Mouse (Mus musculus) testis, adult 2 months (tissue): ENCODE measurements around the gene Rnf31. TPM values are rescaled to one million over a fixed set of nuclear protein-coding genes. Genes with fewer than 3 reads are reported as not detected.

Experiments used
- H3K27ac ChIP-seq: fragments of 200-500 bp; 2 replicates; pipeline ENCODE4 v1.5.1; 2012; ENCODE audit warnings: low read depth, low read length; ENCODE audit not compliant: control insufficient read depth, insufficient read depth
- H3K27me3 ChIP-seq: fragments of 200-500 bp; 2 replicates; pipeline ENCODE4 v1.6.1; 2012; ENCODE audit warnings: mild to moderate bottlenecking, low read length, moderate library complexity; ENCODE audit not compliant: control insufficient read depth, insufficient read depth
- H3K36me3 ChIP-seq: fragments of 200-500 bp; 2 replicates; pipeline ENCODE4 v1.6.1; 2012; ENCODE audit warnings: mild to moderate bottlenecking, low read length; ENCODE audit not compliant: control insufficient read depth, insufficient read depth
- H3K4me1 ChIP-seq: fragments of 200-500 bp; 2 replicates; pipeline ENCODE4 v1.6.1; 2012; ENCODE audit warnings: low read length; ENCODE audit not compliant: control insufficient read depth, insufficient read depth
- H3K4me3 ChIP-seq: fragments of 200-500 bp; 2 replicates; pipeline ENCODE4 v1.5.1; 2012; ENCODE audit warnings: low read depth, mild to moderate bottlenecking, low read length, moderate library complexity, mixed read lengths; ENCODE audit not compliant: control insufficient read depth
- CTCF ChIP-seq: fragments of 200-500 bp; IDR thresholded peaks from 2 replicates; pipeline ENCODE4 v1.5.1; 2012; ENCODE audit warnings: low read depth, mild to moderate bottlenecking, inconsistent platforms, low read length, moderate library complexity; ENCODE audit not compliant: control insufficient read depth, insufficient read depth, insufficient replicate concordance
- POLR2A ChIP-seq: fragments of 200-500 bp; IDR thresholded peaks from 2 replicates; pipeline ENCODE4 v1.6.1; 2012; ENCODE audit warnings: low read depth, mild to moderate bottlenecking, inconsistent platforms, low read length, moderate library complexity; ENCODE audit not compliant: control insufficient read depth
- polyA plus RNA-seq: library from polyadenylated mRNA; depleted of rRNA; stranded (reverse); fragments of >200 nt; gene quantifications from 2 replicates; pipeline ENCODE4 v1.2.3, GENCODE M21; 2012

Rnf31 gene
- polyA plus RNA-seq, 1 experiment, result 7.8 TPM

DNA sequence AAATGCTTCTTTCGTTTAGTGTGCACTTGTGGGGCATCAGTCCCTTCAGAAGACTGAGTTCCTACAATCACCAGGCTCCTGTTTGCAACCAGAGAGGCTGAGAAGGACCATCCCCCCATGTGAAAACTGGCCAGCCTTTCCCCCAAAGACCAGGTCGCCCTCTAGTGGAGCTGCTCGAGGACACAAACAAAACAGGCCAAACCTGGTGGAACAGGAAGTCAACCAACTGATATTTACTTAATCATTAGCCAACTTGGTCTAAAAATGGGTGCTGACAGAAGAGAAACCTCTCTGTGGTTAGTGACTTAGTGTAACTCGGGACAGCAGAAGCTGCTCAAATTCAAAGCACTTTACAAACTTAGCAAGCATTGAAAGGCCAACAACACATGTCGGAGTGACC, 34.5 kb upstream of the Rnf31 start:
- Histone ChIP-seq H3K27ac (no peak overlapping the region), H3K36me3 (no peaks in the 10 kb centered on the region), H3K4me1 (peaks cover 10% of the 10 kb centered on the region), H3K4me3 (no peak overlapping the region), H3K27me3 (no peaks in the 10 kb centered on the region)
- TF ChIP-seq POLR2A (no peak), CTCF (peak; percentile 67; the same call in 1 of the 2 replicates)

GRCm38 (mm10) chr14:55557587-55557986, 33.9 kb upstream of the Rnf31 start:
- Histone ChIP-seq H3K4me3 (no peak overlapping the region), H3K36me3 (no peaks in the 10 kb centered on the region), H3K4me1 (peaks cover 12% of the 10 kb centered on the region), H3K27ac (no peak overlapping the region; the same call in 1 of the 2 replicates), H3K27me3 (no peaks in the 10 kb centered on the region)
- no peak for TF ChIP-seq CTCF
- TF ChIP-seq POLR2A, result no peak

DNA sequence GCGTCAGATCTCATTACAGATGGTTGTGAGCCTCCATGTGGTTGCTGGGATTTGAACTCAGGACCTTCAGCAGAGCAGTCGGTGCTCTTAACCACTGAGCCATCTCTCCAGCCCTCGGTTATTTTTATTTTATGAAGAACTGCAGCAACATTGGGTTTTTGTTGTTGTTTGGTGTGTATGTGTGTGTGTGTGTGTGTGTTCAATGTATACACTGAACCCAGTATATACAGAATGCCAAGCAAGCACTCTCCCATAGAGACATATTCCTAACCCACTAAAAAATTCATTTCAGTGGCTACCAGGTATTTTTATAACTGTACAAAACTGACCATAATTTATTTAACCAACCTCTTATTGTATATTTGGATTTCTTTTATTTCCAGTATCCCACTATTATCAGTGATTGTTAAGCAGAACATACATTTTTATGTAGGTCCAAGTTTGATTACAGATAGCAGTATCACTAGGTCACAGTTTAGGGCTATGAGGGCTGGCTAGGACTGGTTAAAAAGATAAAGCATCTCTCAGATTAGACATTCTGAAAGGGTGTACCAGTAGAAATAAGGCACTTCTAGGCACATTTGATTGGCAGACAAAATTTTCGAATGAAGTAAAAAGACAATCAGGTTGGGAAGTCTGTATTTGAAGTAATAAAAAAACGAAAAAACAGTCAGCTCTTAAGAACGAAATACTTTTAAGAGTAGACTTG, 32.6 kb upstream of the Rnf31 start:
- Histone ChIP-seq H3K27ac (no peak overlapping the region), H3K27me3 (no peaks in the 10 kb centered on the region), H3K4me1 (peaks cover 12% of the 10 kb centered on the region), H3K36me3 (peaks cover 3% of the 10 kb centered on the region), H3K4me3 (no peak overlapping the region)
- TF ChIP-seq POLR2A (no peak), CTCF (no peak)

- peak within 1 kb of the TSS; percentile 96 for H3K27ac ChIP-seq
- 0 out of 2 replicates have a peak, but pooled peaks have one; percentile 7 for TF ChIP-seq CTCF
- TF ChIP-seq POLR2A, result peak; percentile 68
- peaks cover 6% of the 10 kb centered on the region for H3K36me3 ChIP-seq
- peak within 1 kb of the TSS; percentile 89 for H3K4me3 ChIP-seq
- H3K4me1 ChIP-seq, result peaks cover 12% of the 10 kb centered on the region
- no peaks in the 10 kb centered on the region for H3K27me3 ChIP-seq
Measured at GRCm38 (mm10) chr14:55559799-55560201, 31.7 kb upstream of the Rnf31 start, which contains the start of gene Dcaf11. TSS of gene Dcaf11 (plus strand) at chr14:55560006.

DNA sequence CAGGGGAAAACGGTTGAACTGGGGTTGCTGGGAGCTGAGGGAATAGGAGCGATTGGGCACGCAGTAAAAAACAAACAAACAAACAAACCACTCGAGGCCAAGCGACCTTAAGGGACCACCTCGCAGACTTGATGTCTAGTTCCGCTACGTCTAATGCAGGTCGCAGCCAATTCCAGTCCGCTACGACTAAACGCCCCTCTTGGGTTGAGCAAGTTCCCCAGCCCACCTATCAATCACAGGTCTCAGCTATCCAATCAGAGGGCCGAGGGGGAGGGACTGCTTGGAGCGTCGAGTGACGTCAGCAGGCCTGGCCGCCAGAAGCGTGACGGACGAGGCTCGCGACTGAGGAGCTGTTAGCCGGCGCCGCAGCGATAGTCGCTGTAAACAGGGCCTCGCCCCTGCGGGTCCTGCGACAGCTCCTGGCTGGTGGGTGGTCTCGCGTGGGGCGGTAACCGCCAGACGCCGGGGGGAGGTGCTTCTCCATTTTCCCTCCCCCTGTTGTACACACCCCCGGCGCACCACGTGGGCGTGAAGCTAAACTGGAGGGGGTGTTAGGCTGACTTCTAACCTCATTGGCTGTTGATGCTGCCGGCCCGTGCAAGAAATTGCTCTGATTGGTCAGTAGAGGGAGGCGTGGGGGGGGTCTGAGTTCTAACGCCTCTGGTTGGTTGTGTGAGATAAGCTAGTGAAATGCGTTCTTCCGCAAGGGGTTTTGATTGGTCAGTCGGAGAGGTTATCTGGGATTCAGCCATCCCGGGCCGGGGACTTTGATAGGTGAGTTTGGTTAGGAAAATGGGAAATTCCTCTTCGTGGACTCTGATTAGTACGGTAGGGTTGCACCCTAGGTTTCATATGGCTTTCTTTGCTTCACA, 31.1 kb upstream of the Rnf31 start, which contains the start of gene A730061H03Rik:
Gene A730061H03Rik, minus strand, starts transcription at position 205 of the 872 bp plus-strand sequence.
- Histone ChIP-seq H3K27me3 (no peaks in the 10 kb centered on the region), H3K36me3 (peaks cover 6% of the 10 kb centered on the region), H3K27ac (peak within 1 kb of the TSS; percentile 96), H3K4me3 (peak within 1 kb of the TSS; percentile 89), H3K4me1 (peaks cover 12% of the 10 kb centered on the region)
- no peak for TF ChIP-seq CTCF
- TF ChIP-seq POLR2A, result peak; percentile 65

- peak overlapping the region; percentile 89 for H3K4me3 ChIP-seq
- no peak overlapping the region; the same call in 1 of the 2 replicates for H3K27ac ChIP-seq
- no peak for TF ChIP-seq CTCF
- no peak for TF ChIP-seq POLR2A
- no peaks in the 10 kb centered on the region for H3K27me3 ChIP-seq
- H3K36me3 ChIP-seq, result peaks cover 9% of the 10 kb centered on the region
- H3K4me1 ChIP-seq, result peaks cover 12% of the 10 kb centered on the region
Measured at GRCm38 (mm10) chr14:55561860-55562259, 29.6 kb upstream of the Rnf31 start.

DNA sequence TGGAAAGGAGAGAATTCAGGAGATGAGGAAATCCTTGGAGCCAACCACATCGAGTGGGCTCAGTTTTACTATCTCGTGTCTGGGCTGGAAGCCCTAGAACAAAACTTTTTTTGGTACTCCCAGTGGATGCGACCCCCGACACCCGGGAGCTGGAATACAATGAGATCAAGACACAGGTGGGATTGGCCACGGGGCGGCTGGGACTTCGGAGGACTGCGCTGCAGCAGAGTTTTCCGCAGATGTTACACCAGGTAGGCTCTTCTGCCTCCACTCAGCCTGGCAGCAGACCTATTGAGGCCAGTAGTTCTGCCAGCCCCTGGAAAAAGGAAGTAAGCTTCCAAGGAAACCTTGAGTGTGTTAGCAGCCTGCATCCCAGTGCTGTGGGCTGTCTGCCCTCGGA, 28.3 kb upstream of the Rnf31 start:
- no peaks in the 10 kb centered on the region for H3K27me3 ChIP-seq

More for the DNA sequence above, 28.3 kb upstream of the Rnf31 start:
- TF ChIP-seq CTCF (no peak), POLR2A (no peak)
- H3K4me3 ChIP-seq, result no peak overlapping the region
- H3K27ac ChIP-seq, result no peak overlapping the region; the same call in 1 of the 2 replicates
- peaks cover 11% of the 10 kb centered on the region for H3K36me3 ChIP-seq
- H3K4me1 ChIP-seq, result peaks cover 12% of the 10 kb centered on the region
